Mouse (Mus musculus) testis, adult 2 months (tissue): ENCODE results near the gene Fryl. TPM values are rescaled to one million over a fixed set of nuclear protein-coding genes. Genes with fewer than 3 reads are reported as not detected.

Experiments
- H3K27ac ChIP-seq: fragments of 200-500 bp; 2 replicates; pipeline ENCODE4 v1.5.1; 2012; ENCODE audit warnings: low read depth, low read length; ENCODE audit not compliant: control insufficient read depth, insufficient read depth
- H3K27me3 ChIP-seq: fragments of 200-500 bp; 2 replicates; pipeline ENCODE4 v1.6.1; 2012; ENCODE audit warnings: mild to moderate bottlenecking, low read length, moderate library complexity; ENCODE audit not compliant: control insufficient read depth, insufficient read depth
- H3K36me3 ChIP-seq: fragments of 200-500 bp; 2 replicates; pipeline ENCODE4 v1.6.1; 2012; ENCODE audit warnings: mild to moderate bottlenecking, low read length; ENCODE audit not compliant: control insufficient read depth, insufficient read depth
- H3K4me1 ChIP-seq: fragments of 200-500 bp; 2 replicates; pipeline ENCODE4 v1.6.1; 2012; ENCODE audit warnings: low read length; ENCODE audit not compliant: control insufficient read depth, insufficient read depth
- H3K4me3 ChIP-seq: fragments of 200-500 bp; 2 replicates; pipeline ENCODE4 v1.5.1; 2012; ENCODE audit warnings: low read depth, mild to moderate bottlenecking, low read length, moderate library complexity, mixed read lengths; ENCODE audit not compliant: control insufficient read depth
- CTCF ChIP-seq: fragments of 200-500 bp; IDR thresholded peaks from 2 replicates; pipeline ENCODE4 v1.5.1; 2012; ENCODE audit warnings: low read depth, mild to moderate bottlenecking, inconsistent platforms, low read length, moderate library complexity; ENCODE audit not compliant: control insufficient read depth, insufficient read depth, insufficient replicate concordance
- POLR2A ChIP-seq: fragments of 200-500 bp; IDR thresholded peaks from 2 replicates; pipeline ENCODE4 v1.6.1; 2012; ENCODE audit warnings: low read depth, mild to moderate bottlenecking, inconsistent platforms, low read length, moderate library complexity; ENCODE audit not compliant: control insufficient read depth
- polyA plus RNA-seq: library from polyadenylated mRNA; depleted of rRNA; stranded (reverse); fragments of >200 nt; gene quantifications from 2 replicates; pipeline ENCODE4 v1.2.3, GENCODE M21; 2012

Gene Fryl
- polyA plus RNA-seq, 1 experiment, result 21.6 TPM

- Histone ChIP-seq H3K27ac (no peak overlapping the region; the same call in 1 of the 2 replicates), H3K27me3 (no peaks in the 10 kb centered on the region), H3K4me1 (no peaks in the 10 kb centered on the region), H3K36me3 (no peaks in the 10 kb centered on the region), H3K4me3 (no peak overlapping the region)
- no peak for TF ChIP-seq CTCF
- no peak for TF ChIP-seq POLR2A
These were observed 16.8 kb upstream of the Fryl start for GRCm38 (mm10) chr5:73273171-73273570.

GRCm38 (mm10) chr5:73270612-73271011, 14.2 kb upstream of the Fryl start:
- H3K4me1 ChIP-seq, result no peaks in the 10 kb centered on the region
- no peaks in the 10 kb centered on the region for H3K36me3 ChIP-seq
- TF ChIP-seq POLR2A (no peak), CTCF (no peak)
- no peaks in the 10 kb centered on the region for H3K27me3 ChIP-seq
- no peak overlapping the region for H3K27ac ChIP-seq
- H3K4me3 ChIP-seq, result no peak overlapping the region

- TF ChIP-seq CTCF (no peak), POLR2A (no peak)
- Histone ChIP-seq H3K4me1 (no peaks in the 10 kb centered on the region), H3K36me3 (no peaks in the 10 kb centered on the region; the same call in 1 of the 2 replicates), H3K4me3 (no peak overlapping the region), H3K27me3 (no peaks in the 10 kb centered on the region), H3K27ac (no peak overlapping the region)
These were observed 12.3 kb upstream of the Fryl start for GRCm38 (mm10) chr5:73268636-73269213.

GRCm38 (mm10) chr5:73265460-73265859, 9.0 kb upstream of the Fryl start:
- no peaks in the 10 kb centered on the region for H3K27me3 ChIP-seq
- no peak overlapping the region for H3K27ac ChIP-seq
- no peaks in the 10 kb centered on the region for H3K4me1 ChIP-seq
- no peaks in the 10 kb centered on the region; the same call in 1 of the 2 replicates for H3K36me3 ChIP-seq
- no peak overlapping the region for H3K4me3 ChIP-seq
- TF ChIP-seq CTCF (no peak), POLR2A (no peak)

GRCm38 (mm10) chr5:73264122-73264521, 7.7 kb upstream of the Fryl start:
- no peaks in the 10 kb centered on the region for H3K4me1 ChIP-seq
- no peak overlapping the region for H3K27ac ChIP-seq
- H3K27me3 ChIP-seq, result no peaks in the 10 kb centered on the region
- no peak for TF ChIP-seq POLR2A
- H3K4me3 ChIP-seq, result no peak overlapping the region
- H3K36me3 ChIP-seq, result no peaks in the 10 kb centered on the region; the same call in 1 of the 2 replicates

- H3K4me3 ChIP-seq, result peak overlapping the region; percentile 87
- no peak for TF ChIP-seq CTCF
- TF ChIP-seq POLR2A, result no peak
- no peaks in the 10 kb centered on the region for H3K27me3 ChIP-seq
These were observed 1.3 kb upstream of the Fryl start for GRCm38 (mm10) chr5:73257723-73258122.

GRCm38 (mm10) chr5:73257096-73257495, 677 bp upstream of the Fryl start:
- H3K4me1 ChIP-seq, result peaks cover 7% of the 10 kb centered on the region
- H3K36me3 ChIP-seq, result no peaks in the 10 kb centered on the region
- no peaks in the 10 kb centered on the region for H3K27me3 ChIP-seq
- peak overlapping the region; percentile 87 for H3K4me3 ChIP-seq
- TF ChIP-seq CTCF, result no peak
- H3K27ac ChIP-seq, result peak overlapping the region; percentile 75

More at GRCm38 (mm10) chr5:73257723-73258122, 1.3 kb upstream of the Fryl start:
- no peaks in the 10 kb centered on the region for H3K36me3 ChIP-seq
- peaks cover 7% of the 10 kb centered on the region for H3K4me1 ChIP-seq
- H3K27ac ChIP-seq, result no peak overlapping the region
